Mouse (Mus musculus) CD4-positive, CD25-positive, alpha-beta regulatory T cell, adult 4 months (primary cell): ENCODE measurements around the gene D17Wsu92e. TPM values are rescaled to one million over a fixed set of nuclear protein-coding genes. Genes with fewer than 3 reads are reported as not detected.

Experiments used
- polyA plus RNA-seq, 2 experiments: library from polyadenylated mRNA; unstranded; fragments of 100-300 nt; shearing (Covaris generic); gene quantifications; one replicate each; pipeline ENCODE4 v1.2.1; 2017

The D17Wsu92e gene
- polyA plus RNA-seq, 2 experiments from 2014 or later: 14.6 to 14.9 TPM

Other genes starting within 250 kb of the D17Wsu92e start
- 10 to 100 TPM; 14.5 to 27.5 TPM for gene Nudt3, start 197.2 kb downstream of the D17Wsu92e start, polyA plus RNA-seq
- not detected for gene RPS10-NUDT3, start 185.4 kb downstream of the D17Wsu92e start, polyA plus RNA-seq
- 1,000 to 10,000 TPM; 1,603 to 1,674 TPM for gene Rps10, start 184.0 kb downstream of the D17Wsu92e start, polyA plus RNA-seq
- 10 to 100 TPM; 36.5 to 37.2 TPM for gene Pacsin1, start 165.1 kb downstream of the D17Wsu92e start, polyA plus RNA-seq
- gene Spdef, start 91.7 kb downstream of the D17Wsu92e start, polyA plus RNA-seq: not detected
- gene Snrpc, start 17.5 kb upstream of the D17Wsu92e start, polyA plus RNA-seq: 10 to 100 TPM; 84.0 to 86.8 TPM
- 1 to 10 TPM in 1 of 2 experiments, under 1 TPM in 1; 0.65 to 1.3 TPM for gene Uhrf1bp1, start 35.8 kb upstream of the D17Wsu92e start, polyA plus RNA-seq
- gene Anks1, start 88.7 kb upstream of the D17Wsu92e start, polyA plus RNA-seq: 1 to 10 TPM; 3.7 to 4.7 TPM
- gene Taf11, start 89.2 kb upstream of the D17Wsu92e start, polyA plus RNA-seq: 10 to 100 TPM; 38.2 to 42.3 TPM